ENCODE assay signal across 8 mouse cellular contexts in the genomic region with DNA sequence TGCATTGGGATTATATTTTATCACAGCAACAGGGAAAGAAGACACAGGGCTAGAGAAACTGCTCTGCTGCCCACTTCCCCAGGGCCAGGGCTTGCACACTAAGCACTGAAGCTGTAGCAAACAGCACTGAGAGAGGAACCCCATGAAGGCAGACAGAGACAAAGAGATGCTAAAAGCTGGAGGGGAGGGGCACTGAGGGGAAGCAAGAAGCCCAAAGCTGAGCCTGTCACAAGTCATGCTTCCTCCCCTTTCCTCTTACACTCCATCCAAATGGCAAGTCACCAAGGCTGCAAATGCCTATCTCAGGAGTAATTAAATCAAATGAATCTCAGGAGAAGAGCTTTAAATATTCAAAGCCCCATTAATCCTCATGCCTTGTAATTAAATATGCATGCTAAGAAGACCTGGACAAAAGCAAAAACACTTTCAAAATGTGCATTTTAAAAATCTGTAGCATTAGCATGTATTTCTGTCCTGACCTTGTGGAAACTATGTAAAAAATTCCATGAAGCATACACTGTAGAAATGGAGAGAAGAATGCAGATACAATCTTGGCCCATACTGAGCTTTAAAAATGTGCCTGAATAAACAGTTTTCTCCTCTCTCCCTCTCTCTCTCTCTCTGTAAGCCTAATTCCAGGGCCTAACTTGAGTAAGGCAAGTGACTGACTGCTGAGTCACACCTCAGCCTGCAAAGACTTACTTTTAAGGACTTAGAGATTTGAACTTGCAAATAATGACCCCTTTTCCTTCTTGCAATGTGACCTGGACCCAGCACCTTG.
DNase-seq lines count a peak whose midpoint lies in the region; ATAC-seq lines count a peak whose summit lies in the region.

No protein-coding gene starts in this region.

- DNase-seq in hindbrain, embryonic 10.5 days (ENCODE audit: low spot score), result no peak
- no peak for DNase-seq in hindbrain, embryonic 11.5 days (ENCODE audit: low spot score)
- peak; percentile 80 for DNase-seq in NIH3T3 (ENCODE audit: low read depth)
- no peak for DNase-seq in cerebellum, adult 9-11 months
- DNase-seq in ovary, postnatal 10 days (ENCODE audit: low spot score), result no peak
- DNase-seq in retina, embryonic 14.5 days (ENCODE audit: low spot score), result no peak

- peaks cover 19% of the 10 kb centered on the region; the same call in 1 of the 2 replicates for H3K4me1 ChIP-seq in hindbrain, embryonic 10.5 days (replicated peaks)
- no peaks in the 10 kb centered on the region for H3K4me1 ChIP-seq in hindbrain, embryonic 11.5 days (replicated peaks; ENCODE audit: control insufficient read depth, insufficient read depth, low read length)

- peak overlapping the region; percentile 59; the same call in 1 of the 2 replicates for H3K27ac ChIP-seq in hindbrain, embryonic 10.5 days
- H3K27ac ChIP-seq in hindbrain, embryonic 11.5 days (ENCODE audit: low read depth, low read length), result no peak overlapping the region

- H3K9me3 ChIP-seq in hindbrain, embryonic 10.5 days, result no peaks in the 10 kb centered on the region
- no peaks in the 10 kb centered on the region for H3K9me3 ChIP-seq in hindbrain, embryonic 11.5 days (ENCODE audit: control insufficient read depth, low read length)

- H3K27me3 ChIP-seq in hindbrain, embryonic 10.5 days (ENCODE audit: insufficient read depth, poor library complexity, severe bottlenecking), result no peaks in the 10 kb centered on the region
- no peaks in the 10 kb centered on the region for H3K27me3 ChIP-seq in hindbrain, embryonic 11.5 days (ENCODE audit: control insufficient read depth, insufficient read depth, low read length)

- peaks cover 63% of the 10 kb centered on the region for H3K36me3 ChIP-seq in hindbrain, embryonic 10.5 days
- H3K36me3 ChIP-seq in hindbrain, embryonic 11.5 days (ENCODE audit: control insufficient read depth, insufficient read depth, low read length), result no peaks in the 10 kb centered on the region

- H3K4me3 ChIP-seq in hindbrain, embryonic 10.5 days, result no peak overlapping the region
- H3K4me3 ChIP-seq in hindbrain, embryonic 11.5 days (ENCODE audit: low read depth, low read length), result no peak overlapping the region

- H3K4me2 ChIP-seq in hindbrain, embryonic 11.5 days (replicated peaks; ENCODE audit: low read depth, low read length), result no peak overlapping the region

- H3K9ac ChIP-seq in hindbrain, embryonic 11.5 days (ENCODE audit: low read depth, low read length), result no peak overlapping the region

- no peak for ATAC-seq in hindbrain, embryonic 11.5 days (ENCODE audit: low FRiP score)
- peak; percentile 31; the same call in 1 of the 2 replicates for ATAC-seq in granulocyte monocyte progenitor cell, adult 5-6 weeks (replicated peaks; ENCODE audit: poor library complexity, severe bottlenecking)
- peak; percentile 87 for ATAC-seq in megakaryocyte, adult 5-6 weeks (ENCODE audit: poor library complexity, severe bottlenecking)
